Mouse (Mus musculus) kidney, adult 2 months (tissue): ENCODE results near the gene Lrp11.

Source experiments
- CTCF ChIP-seq: fragments of 200-500 bp; conservative IDR thresholded peaks from 2 replicates; pipeline ENCODE4 v1.5.1; 2011; ENCODE audit warnings: low read depth, mild to moderate bottlenecking, control low read depth, low read length, moderate library complexity, mixed read lengths; ENCODE audit not compliant: insufficient read depth, insufficient read length
- POLR2A ChIP-seq: fragments of 200-500 bp; IDR thresholded peaks from one replicate; pipeline ENCODE4 v1.6.1; 2011; ENCODE audit warnings: low read depth, low read length, control low read depth

GRCm38 (mm10) chr10:7614834-7615233 lies 25.2 kb downstream of the Lrp11 start:
- TF ChIP-seq CTCF (no peak), POLR2A (no peak)
